Mouse (Mus musculus) bone marrow macrophage, adult 2 months (primary cell): ENCODE results near the gene Ppp1r15a.
"Not testable (repeated sequence)": the region's sequence is repeated elsewhere in the genome, so short reads cannot be mapped to it uniquely, and the experiment has no call there.

Source experiments
- CTCF ChIP-seq: IDR thresholded peaks from 2 replicates; pipeline ENCODE4 v1.5.1; 2012; ENCODE audit warnings: low read depth, mild to moderate bottlenecking, low read length, moderate library complexity
- POLR2A ChIP-seq: IDR thresholded peaks from 2 replicates; pipeline ENCODE4 v1.6.1; 2012; ENCODE audit warnings: mild to moderate bottlenecking, low read depth, low read length, borderline replicate concordance

- TF ChIP-seq POLR2A, CTCF: not testable (repeated sequence)
Measured at GRCm38 (mm10) chr7:45484985-45485384, 41.1 kb downstream of the Ppp1r15a start.
